Mouse (Mus musculus) brown adipose tissue, adult 24 weeks (tissue): ENCODE results near the gene Birc6. TPM values are rescaled to one million over a fixed set of nuclear protein-coding genes. Genes with fewer than 3 reads are reported as not detected.
"Not testable (repeated sequence)": the region's sequence is repeated elsewhere in the genome, so short reads cannot be mapped to it uniquely, and the experiment has no call there.

Experiments used
- H3K27ac ChIP-seq: fragments of 200-500 bp; replicated peaks from 2 replicates; pipeline ENCODE4 v1.5.1; 2012; ENCODE audit warnings: low read depth, mild to moderate bottlenecking, low read length
- H3K4me1 ChIP-seq: fragments of 200-500 bp; 2 replicates; pipeline ENCODE4 v1.6.1; 2012; ENCODE audit warnings: low read length, mixed read lengths; ENCODE audit not compliant: control insufficient read depth, insufficient read depth, insufficient read length
- H3K4me3 ChIP-seq: fragments of 200-500 bp; 2 replicates; pipeline ENCODE4 v1.5.1; 2012; ENCODE audit warnings: low read depth, mild to moderate bottlenecking, low read length, moderate library complexity; ENCODE audit not compliant: insufficient read depth
- polyA plus RNA-seq: library from polyadenylated mRNA; stranded (reverse); fragments of >200 nt; gene quantifications from 2 replicates; pipeline ENCODE4 v1.2.4, GENCODE M21; 2012; ENCODE audit not compliant: missing spikeins, insufficient read depth, insufficient read length

Gene Birc6
- polyA plus RNA-seq, 1 experiment, result 25.0 TPM

- H3K4me1 ChIP-seq, result no peaks in the 10 kb centered on the region
- H3K27ac ChIP-seq, result no peak overlapping the region
- H3K4me3 ChIP-seq, result no peak overlapping the region
These were observed 73.1 kb downstream of the Birc6 start for GRCm38 (mm10) chr17:74601201-74601600.

- Histone ChIP-seq H3K4me1 (no peaks in the 10 kb centered on the region), H3K27ac (no peak overlapping the region), H3K4me3 (no peak overlapping the region)
These were observed 102.7 kb downstream of the Birc6 start for GRCm38 (mm10) chr17:74630798-74631197.

GRCm38 (mm10) chr17:74642445-74642844 lies 114.3 kb downstream of the Birc6 start:
- Histone ChIP-seq H3K27ac (no peak overlapping the region), H3K4me3 (no peak overlapping the region), H3K4me1 (no peaks in the 10 kb centered on the region)

- Histone ChIP-seq H3K4me3 (no peak overlapping the region), H3K27ac (no peak overlapping the region), H3K4me1 (no peaks in the 10 kb centered on the region)
These were observed 130.3 kb downstream of the Birc6 start for GRCm38 (mm10) chr17:74658362-74658761.

- H3K4me3 ChIP-seq, result no peak overlapping the region
- no peak overlapping the region for H3K27ac ChIP-seq
- no peaks in the 10 kb centered on the region for H3K4me1 ChIP-seq
These were observed 139.9 kb downstream of the Birc6 start for GRCm38 (mm10) chr17:74668010-74668409.

- no peak overlapping the region for H3K4me3 ChIP-seq
- no peak overlapping the region for H3K27ac ChIP-seq
- no peaks in the 10 kb centered on the region for H3K4me1 ChIP-seq
These were observed 141.9 kb downstream of the Birc6 start for GRCm38 (mm10) chr17:74670031-74670430.

- Histone ChIP-seq H3K4me3 (no peak overlapping the region), H3K4me1 (no peaks in the 10 kb centered on the region), H3K27ac (no peak overlapping the region)
These were observed 144.4 kb downstream of the Birc6 start for GRCm38 (mm10) chr17:74672446-74672845.

- H3K27ac ChIP-seq, result no peak overlapping the region
- no peak overlapping the region for H3K4me3 ChIP-seq
- H3K4me1 ChIP-seq, result no peaks in the 10 kb centered on the region
These were observed 145.2 kb downstream of the Birc6 start for GRCm38 (mm10) chr17:74673251-74673650.

- Histone ChIP-seq H3K4me1 (no peaks in the 10 kb centered on the region), H3K4me3 (no peak overlapping the region), H3K27ac (no peak overlapping the region)
These were observed 150.0 kb downstream of the Birc6 start for GRCm38 (mm10) chr17:74678061-74678460.

- Histone ChIP-seq H3K4me3 (no peak overlapping the region), H3K4me1 (no peaks in the 10 kb centered on the region), H3K27ac (no peak overlapping the region)
These were observed 156.8 kb downstream of the Birc6 start for GRCm38 (mm10) chr17:74684927-74685326.

- Histone ChIP-seq H3K4me1 (no peaks in the 10 kb centered on the region), H3K4me3 (no peak overlapping the region), H3K27ac (no peak overlapping the region)
These were observed 160.5 kb downstream of the Birc6 start for GRCm38 (mm10) chr17:74688555-74688954.

- Histone ChIP-seq H3K27ac (no peak overlapping the region), H3K4me1 (no peaks in the 10 kb centered on the region), H3K4me3 (no peak overlapping the region)
These were observed 161.3 kb downstream of the Birc6 start for GRCm38 (mm10) chr17:74689406-74689805.

GRCm38 (mm10) chr17:74701661-74702060 lies 173.6 kb downstream of the Birc6 start:
- H3K27ac ChIP-seq, H3K4me1 ChIP-seq, H3K4me3 ChIP-seq: not testable (repeated sequence)

GRCm38 (mm10) chr17:74705480-74705879 lies 177.4 kb downstream of the Birc6 start:
- Histone ChIP-seq H3K4me3 (no peak overlapping the region), H3K27ac (no peak overlapping the region), H3K4me1 (peaks cover 6% of the 10 kb centered on the region; the same call in 1 of the 2 replicates)

- Histone ChIP-seq H3K4me3 (no peak overlapping the region), H3K27ac (no peak overlapping the region), H3K4me1 (peaks cover 6% of the 10 kb centered on the region; the same call in 1 of the 2 replicates)
These were observed 178.5 kb downstream of the Birc6 start for GRCm38 (mm10) chr17:74706593-74706992.

- Histone ChIP-seq H3K4me3 (no peak overlapping the region), H3K4me1 (peaks cover 6% of the 10 kb centered on the region; the same call in 1 of the 2 replicates), H3K27ac (no peak overlapping the region)
These were observed 179.6 kb downstream of the Birc6 start for GRCm38 (mm10) chr17:74707637-74708152.
